Mouse (Mus musculus) forebrain, embryonic 12.5 days (tissue): ENCODE results near the gene Kif6. TPM values are rescaled to one million over a fixed set of nuclear protein-coding genes. Genes with fewer than 3 reads are reported as not detected.

Source experiments
- polyA plus RNA-seq: library from polyadenylated mRNA; unstranded; fragments of >200 nt; fragmentation: Nextera tagmentation; extraction: Ambion mirVana; gene quantifications from 2 replicates; pipeline ENCODE4 v1.2.1, GENCODE M21; 2016

Kif6 gene
- polyA plus RNA-seq, 1 experiment from 2014 or later: 3.1 TPM

Other genes with a start within 250 kb of the Kif6 start
- gene Mocs1, start 186.8 kb upstream of the Kif6 start, polyA plus RNA-seq: 3.6 and 4.5 TPM in 2 replicates
- 1.5 and 2.0 TPM in 2 replicates for gene Daam2, start 50.8 kb upstream of the Kif6 start, polyA plus RNA-seq